Mouse (Mus musculus) cerebellum, adult 18-20 months (tissue): ENCODE measurements around the gene Smg6.

Source experiments
- DNase-seq, 2 experiments: peaks; one replicate each; pipeline ENCODE4 v3.0.0; 2021

Smg6 gene

GRCm38 (mm10) chr11:75152603-75153557 lies 227.3 kb downstream of the Smg6 start:
- peak; percentile 77 to 85 for DNase-seq

GRCm38 (mm10) chr11:75154053-75154585 lies 228.5 kb downstream of the Smg6 start:
- DNase-seq = no peak

- DNase-seq = no peak
These were observed 230.4 kb downstream of the Smg6 start for GRCm38 (mm10) chr11:75155985-75156384.

GRCm38 (mm10) chr11:75156416-75156815 lies 230.8 kb downstream of the Smg6 start:
- DNase-seq = no peak

- DNase-seq = peak in 1 of 2 experiments; percentile 33
These were observed 231.4 kb downstream of the Smg6 start for GRCm38 (mm10) chr11:75157037-75157436.

GRCm38 (mm10) chr11:75157901-75158300 lies 232.3 kb downstream of the Smg6 start:
- DNase-seq = no peak

- DNase-seq = no peak
These were observed 232.8 kb downstream of the Smg6 start for GRCm38 (mm10) chr11:75158432-75158831.

- DNase-seq = no peak
These were observed 233.9 kb downstream of the Smg6 start for GRCm38 (mm10) chr11:75159564-75159963.

GRCm38 (mm10) chr11:75160954-75161353 lies 235.3 kb downstream of the Smg6 start:
- no peak for DNase-seq

- DNase-seq = no peak
These were observed 235.9 kb downstream of the Smg6 start for GRCm38 (mm10) chr11:75161417-75162008.

GRCm38 (mm10) chr11:75162591-75163080 lies 237.0 kb downstream of the Smg6 start:
- no peak for DNase-seq

- DNase-seq = no peak
These were observed 237.8 kb downstream of the Smg6 start for GRCm38 (mm10) chr11:75163379-75163778.

GRCm38 (mm10) chr11:75164051-75164450 lies 238.4 kb downstream of the Smg6 start:
- no peak for DNase-seq

- no peak for DNase-seq
These were observed 239.1 kb downstream of the Smg6 start for GRCm38 (mm10) chr11:75164750-75165149.

GRCm38 (mm10) chr11:75165441-75166192 lies 240.0 kb downstream of the Smg6 start:
- DNase-seq = peak; percentile 51 to 66

- peak in 1 of 2 experiments; percentile 33 for DNase-seq
These were observed 240.7 kb downstream of the Smg6 start for GRCm38 (mm10) chr11:75166193-75166842.

GRCm38 (mm10) chr11:75166861-75167642 lies 241.4 kb downstream of the Smg6 start:
- peak; percentile 26 to 48 for DNase-seq

GRCm38 (mm10) chr11:75167643-75168589 lies 242.3 kb downstream of the Smg6 start:
- peak in 1 of 2 experiments; percentile 28 for DNase-seq

- peak; percentile 75 to 89 for DNase-seq
These were observed 243.2 kb downstream of the Smg6 start for GRCm38 (mm10) chr11:75168590-75169361.
